Mouse (Mus musculus) cerebellum, adult 2 months (tissue): ENCODE results near the gene Ncoa4. TPM values are rescaled to one million over a fixed set of nuclear protein-coding genes. Genes with fewer than 3 reads are reported as not detected.
"Not testable (repeated sequence)": the region's sequence is repeated elsewhere in the genome, so short reads cannot be mapped to it uniquely, and the experiment has no call there.

ENCODE experiments used
- DNase-seq, 2 experiments: peaks; one replicate each; pipeline ENCODE4 v3.0.0; 2021
- H3K27ac ChIP-seq: fragments of 200-500 bp; 2 replicates; pipeline ENCODE4 v1.5.1; 2012; ENCODE audit warnings: low read length, control low read depth, inconsistent platforms; ENCODE audit not compliant: insufficient read depth
- H3K27me3 ChIP-seq: fragments of 200-500 bp; 2 replicates; pipeline ENCODE4 v1.6.1; 2012; ENCODE audit warnings: inconsistent platforms, mild to moderate bottlenecking, low read length, moderate library complexity; ENCODE audit not compliant: control insufficient read depth, insufficient read depth
- H3K4me1 ChIP-seq: fragments of 200-500 bp; 2 replicates; pipeline ENCODE4 v1.6.1; 2011; ENCODE audit warnings: low read length; ENCODE audit not compliant: control insufficient read depth, insufficient read depth
- H3K4me3 ChIP-seq: fragments of 200-500 bp; replicated peaks from 2 replicates; pipeline ENCODE3; 2011; ENCODE audit warnings: mild to moderate bottlenecking, low read depth, low read length, control low read depth; ENCODE audit not compliant: insufficient read depth
- CTCF ChIP-seq: fragments of 200-500 bp; IDR thresholded peaks from 2 replicates; pipeline ENCODE4 v1.5.1; 2011; ENCODE audit warnings: low read depth, mild to moderate bottlenecking, control low read depth, low read length, moderate library complexity, borderline replicate concordance; ENCODE audit not compliant: insufficient read depth
- POLR2A ChIP-seq: fragments of 200-500 bp; IDR thresholded peaks from 2 replicates; pipeline ENCODE4 v1.6.1; 2011; ENCODE audit warnings: low read length, control low read depth, borderline replicate concordance; ENCODE audit not compliant: insufficient read depth
- WGBS: fragments of 180-500 bp; shearing (Covaris S2); methylation state at CpG from one replicate; pipeline ENCODE4 v1.1.7; 2018; 5-methylcytosine and 5-hydroxymethylcytosine counted together
- polyA plus RNA-seq: library from polyadenylated mRNA; depleted of rRNA; stranded (reverse); fragments of >200 nt; gene quantifications from 2 replicates; pipeline ENCODE4 v1.2.3, GENCODE M21; 2012

Gene Ncoa4
- polyA plus RNA-seq, 1 experiment = 69.7 TPM

DNA sequence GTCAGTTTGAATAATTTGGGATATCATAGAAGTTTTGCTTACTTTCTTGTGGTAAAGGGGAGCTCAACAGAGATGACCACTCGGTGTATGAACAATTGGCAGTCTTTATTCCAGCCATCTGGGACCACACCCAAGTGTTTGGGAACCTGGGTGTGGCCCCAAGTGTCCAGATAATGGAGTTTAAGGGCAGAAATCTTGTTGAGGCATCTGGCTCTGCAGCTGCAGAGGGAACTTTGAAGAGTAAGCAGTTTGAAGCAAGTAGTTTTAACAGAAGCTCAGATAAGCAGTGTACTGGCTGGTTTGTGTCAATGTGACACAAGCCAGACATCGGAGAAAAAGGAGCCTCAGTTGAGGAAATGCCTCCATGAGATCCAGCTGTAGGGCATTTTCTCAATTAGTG lies 25.4 kb upstream of the Ncoa4 start:
- WGBS = 65% methylated on average over 2 of the region's 2 CpGs
- TF ChIP-seq CTCF = no peak
- TF ChIP-seq POLR2A = no peak
- H3K27me3 ChIP-seq = no peaks in the 10 kb centered on the region
- no peak overlapping the region for H3K4me3 ChIP-seq
- DNase-seq = no peak
- no peaks in the 10 kb centered on the region for H3K4me1 ChIP-seq
- no peak overlapping the region for H3K27ac ChIP-seq

GRCm38 (mm10) chr14:32136467-32136866 lies 23.2 kb upstream of the Ncoa4 start:
- not testable (repeated sequence) for H3K27me3 ChIP-seq, DNase-seq, H3K4me3 ChIP-seq, H3K4me1 ChIP-seq, H3K27ac ChIP-seq
- 53% methylated on average over 3 of the region's 3 CpGs for WGBS

GRCm38 (mm10) chr14:32140359-32140965 lies 19.2 kb upstream of the Ncoa4 start:
- Histone ChIP-seq H3K27me3 (no peaks in the 10 kb centered on the region), H3K27ac (no peak overlapping the region), H3K4me1 (no peaks in the 10 kb centered on the region), H3K4me3 (no peak overlapping the region)
- 73% methylated on average over 5 of the region's 5 CpGs for WGBS
- no peak for DNase-seq
- TF ChIP-seq CTCF (no peak), POLR2A (no peak)

GRCm38 (mm10) chr14:32141723-32142122 lies 17.9 kb upstream of the Ncoa4 start, which contains the start of gene Msmb:
Gene Msmb (plus strand): TSS chr14:32142023.
- WGBS = 82% methylated on average over 5 of the region's 5 CpGs
- Histone ChIP-seq H3K27ac (no peak within 1 kb of the TSS), H3K4me3 (no peak within 1 kb of the TSS), H3K27me3 (no peaks in the 10 kb centered on the region), H3K4me1 (no peaks in the 10 kb centered on the region)
- DNase-seq = no peak
- TF ChIP-seq CTCF (no peak), POLR2A (no peak)

GRCm38 (mm10) chr14:32144734-32145133 lies 14.9 kb upstream of the Ncoa4 start:
- H3K4me3 ChIP-seq = no peak overlapping the region
- TF ChIP-seq CTCF (no peak), POLR2A (no peak)

GRCm38 (mm10) chr14:32145401-32145800 lies 14.3 kb upstream of the Ncoa4 start:
- no peak for DNase-seq
- WGBS = 76% methylated on average over 4 of the region's 4 CpGs

More at GRCm38 (mm10) chr14:32144734-32145133, 14.9 kb upstream of the Ncoa4 start:
- H3K27ac ChIP-seq = no peak overlapping the region
- H3K27me3 ChIP-seq = no peaks in the 10 kb centered on the region
- H3K4me1 ChIP-seq = no peaks in the 10 kb centered on the region
- DNase-seq = no peak

DNA sequence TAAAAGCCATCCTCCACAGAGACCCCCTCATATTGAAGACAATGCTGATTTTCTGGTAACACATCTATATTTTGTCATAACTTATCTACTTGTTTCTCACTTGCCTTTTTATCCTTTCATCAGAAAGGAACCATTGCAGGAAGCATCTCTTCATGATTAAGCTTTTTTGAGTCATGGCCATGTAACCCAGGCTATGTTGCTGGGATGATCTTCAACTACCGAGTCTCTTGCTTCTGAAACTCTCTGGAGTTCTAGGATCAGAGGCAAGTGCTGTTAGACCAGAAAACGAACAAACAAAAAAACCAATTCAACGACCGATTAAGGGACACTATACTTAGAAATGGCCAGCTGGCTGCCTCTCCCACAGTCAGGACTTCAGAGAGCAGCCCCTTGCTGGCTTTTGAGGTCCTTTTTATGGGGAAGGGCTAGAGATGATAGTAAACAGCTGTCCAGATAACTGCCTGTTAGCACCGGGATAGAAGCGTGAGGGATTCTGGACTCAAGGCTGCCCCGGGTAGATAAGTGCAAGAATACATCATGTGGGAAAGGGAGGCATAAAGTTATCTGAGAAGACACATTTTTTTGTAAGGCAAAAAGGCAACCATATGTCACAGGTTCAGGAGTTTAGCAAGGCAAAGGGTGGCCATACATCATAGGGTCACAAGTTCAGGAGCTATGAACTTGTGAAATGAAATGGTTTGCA lies 13.7 kb upstream of the Ncoa4 start:
- Histone ChIP-seq H3K4me1 (no peaks in the 10 kb centered on the region), H3K4me3 (no peak overlapping the region), H3K27me3 (no peaks in the 10 kb centered on the region), H3K27ac (no peak overlapping the region)
- no peak for DNase-seq
- 84% methylated on average over 7 of the region's 7 CpGs for WGBS
- TF ChIP-seq CTCF (no peak), POLR2A (no peak)

More at GRCm38 (mm10) chr14:32145401-32145800, 14.3 kb upstream of the Ncoa4 start:
- Histone ChIP-seq H3K27me3 (no peaks in the 10 kb centered on the region), H3K4me1 (no peaks in the 10 kb centered on the region), H3K27ac (no peak overlapping the region), H3K4me3 (no peak overlapping the region)
- TF ChIP-seq CTCF (no peak), POLR2A (no peak)

DNA sequence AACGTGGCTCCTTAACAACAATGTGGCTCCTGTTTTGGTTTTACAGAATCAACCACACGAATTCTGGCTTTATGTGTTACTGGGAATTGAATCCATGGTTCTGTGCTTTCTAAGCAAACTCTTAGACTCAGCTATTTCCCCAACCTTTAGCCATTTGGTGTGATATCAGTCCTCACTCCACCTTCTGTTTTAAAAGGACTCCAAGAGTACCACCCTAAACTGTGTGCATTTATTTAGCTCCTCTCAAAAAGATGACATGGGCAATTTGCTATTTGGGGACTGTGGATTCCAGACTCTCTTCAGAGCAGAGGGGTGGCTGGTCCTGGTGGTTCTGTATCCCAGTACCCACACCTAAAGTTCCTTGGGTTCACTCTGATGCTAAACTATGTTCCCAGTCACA lies 13.1 kb upstream of the Ncoa4 start:
- no peaks in the 10 kb centered on the region for H3K4me1 ChIP-seq
- no peak for TF ChIP-seq CTCF
- no peak for TF ChIP-seq POLR2A
- no peak for DNase-seq
- WGBS = 56% methylated on average over 2 of the region's 2 CpGs
- H3K27ac ChIP-seq = no peak overlapping the region
- no peaks in the 10 kb centered on the region for H3K27me3 ChIP-seq
- H3K4me3 ChIP-seq = no peak overlapping the region
